Mouse (Mus musculus) liver, embryonic 11.5 days (tissue): ENCODE measurements at regions not wholly inside any gene's neighbourhood (a gene's known extent, or its start where the extent isn't known, plus 50 kb on each side); places are given as distances from the start of the nearest gene placed in this dataset.

Experiments used
- ATAC-seq: fragments of 200-750 bp; cut with Nextera tagmentation; replicated peaks from 2 replicates; pipeline ENCODE4 v1.8.0; 2017; ENCODE audit warnings: moderate number of reproducible peaks, mild to moderate bottlenecking, moderate TSS enrichment, moderate library complexity; ENCODE audit not compliant: low FRiP score
- DNase-seq: peaks from one replicate; pipeline ENCODE4 v3.0.0-alpha.2; 2017; ENCODE audit warnings: low spot score
- H3K27ac ChIP-seq: fragments of 300-500 bp; sonication (generic); 2 replicates; pipeline ENCODE4 v1.5.1; 2014; ENCODE audit warnings: mild to moderate bottlenecking, low read depth, low read length, control low read depth
- H3K27me3 ChIP-seq: fragments of 300-500 bp; sonication (generic); replicated peaks from 2 replicates; pipeline ENCODE4 v1.6.1; 2014; ENCODE audit warnings: low read length, mixed read lengths; ENCODE audit not compliant: control insufficient read depth, insufficient read depth
- H3K36me3 ChIP-seq: fragments of 300-500 bp; sonication (generic); 2 replicates; pipeline ENCODE4 v1.6.1; 2014; ENCODE audit warnings: mild to moderate bottlenecking, low read length, moderate library complexity, mixed read lengths; ENCODE audit not compliant: control insufficient read depth, insufficient read depth
- H3K4me1 ChIP-seq: fragments of 300-500 bp; sonication (generic); replicated peaks from 2 replicates; pipeline ENCODE4 v1.6.1; 2014; ENCODE audit warnings: low read length, mixed read lengths; ENCODE audit not compliant: control insufficient read depth, insufficient read depth
- H3K4me2 ChIP-seq: fragments of 300-500 bp; sonication (generic); 2 replicates; pipeline ENCODE4 v1.6.1; 2014; ENCODE audit warnings: mild to moderate bottlenecking, control low read depth, moderate library complexity
- H3K4me3 ChIP-seq: fragments of 300-500 bp; sonication (generic); 2 replicates; pipeline ENCODE4 v1.5.1; 2014; ENCODE audit warnings: low read depth, low read length, control low read depth
- H3K9ac ChIP-seq: fragments of 300-500 bp; sonication (generic); 2 replicates; pipeline ENCODE4 v1.6.1; 2014; ENCODE audit warnings: low read depth, low read length, control low read depth
- H3K9me3 ChIP-seq: fragments of 300-500 bp; sonication (generic); 2 replicates; pipeline ENCODE4 v1.6.1; 2016; ENCODE audit warnings: low read length, inconsistent platforms, mixed read lengths; ENCODE audit not compliant: control insufficient read depth
- WGBS: fragments of 180-500 bp; shearing (Covaris S2); extraction: QIAGEN DNeasy Blood & Tissue Kit; methylation state at CpG from one replicate; pipeline ENCODE4 v1.1.7; 2014; 5-methylcytosine and 5-hydroxymethylcytosine counted together

DNA sequence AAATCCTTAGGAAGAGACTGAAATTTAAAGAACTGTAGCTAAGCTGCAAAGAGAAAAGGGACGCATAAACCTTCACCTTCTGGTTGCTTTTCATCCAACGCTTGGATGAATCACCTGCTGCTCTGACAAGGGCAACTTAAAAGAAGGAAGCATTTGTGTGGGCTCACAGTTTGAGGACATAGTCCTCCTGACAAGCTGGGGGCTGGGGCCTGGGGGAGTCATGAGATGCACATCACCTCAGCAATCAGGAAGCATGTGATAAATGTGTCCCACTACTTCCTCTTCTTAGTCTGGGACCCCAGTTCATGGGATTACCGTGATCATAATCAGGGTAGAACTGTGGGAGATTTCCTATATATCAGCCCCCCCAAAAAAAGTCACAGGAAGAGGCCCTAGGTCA lies 107.8 kb upstream of the F13a1 start:
- no peak overlapping the region for H3K9ac ChIP-seq
- no peak for ATAC-seq

DNA sequence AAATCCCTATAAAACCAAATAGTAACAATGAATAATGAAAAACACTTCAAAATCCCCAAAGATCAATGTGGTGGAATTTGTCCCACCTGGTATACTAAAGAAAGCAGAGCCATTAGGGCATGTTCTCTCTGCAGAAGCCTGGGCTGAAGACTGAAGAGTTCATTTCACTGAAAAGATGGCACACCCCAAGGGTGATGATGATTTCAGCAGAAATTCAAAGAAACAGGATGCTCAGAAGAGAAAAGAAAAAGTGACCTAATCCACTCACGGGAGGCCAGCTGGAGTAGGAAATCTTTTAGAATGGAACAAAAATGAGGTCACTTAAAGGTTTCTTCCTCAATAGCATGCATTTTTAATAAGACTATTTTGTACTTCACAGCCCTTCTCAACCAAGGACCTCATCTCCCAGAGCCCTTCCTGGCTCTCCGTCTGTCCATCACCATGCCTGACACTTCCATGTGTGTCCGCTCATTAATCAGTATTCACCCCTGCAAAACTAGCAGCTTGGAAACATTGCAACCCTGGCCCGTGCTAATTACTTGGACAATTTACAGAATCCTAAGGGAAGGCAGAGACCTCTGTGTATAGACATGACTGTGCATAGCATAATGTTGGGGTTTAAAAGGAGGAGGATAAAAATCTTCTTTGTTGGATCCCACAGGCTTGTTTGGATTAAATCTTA lies 101.9 kb upstream of the F13a1 start:
- Histone ChIP-seq H3K4me3 (no peak overlapping the region), H3K4me2 (no peak overlapping the region), H3K4me1 (no peaks in the 10 kb centered on the region), H3K27ac (no peak overlapping the region), H3K36me3 (no peaks in the 10 kb centered on the region), H3K27me3 (no peaks in the 10 kb centered on the region), H3K9ac (no peak overlapping the region), H3K9me3 (no peaks in the 10 kb centered on the region)
- DNase-seq (no peak), ATAC-seq (no peak)
- 80% methylated on average over 4 of the region's 4 CpGs for WGBS

More for the DNA sequence above, 107.8 kb upstream of the F13a1 start:
- Histone ChIP-seq H3K27me3 (no peaks in the 10 kb centered on the region), H3K4me3 (no peak overlapping the region), H3K9me3 (no peaks in the 10 kb centered on the region), H3K4me2 (no peak overlapping the region), H3K36me3 (no peaks in the 10 kb centered on the region), H3K27ac (no peak overlapping the region), H3K4me1 (no peaks in the 10 kb centered on the region)
- DNase-seq = no peak
- 65% methylated on average over 3 of the region's 3 CpGs for WGBS

DNA sequence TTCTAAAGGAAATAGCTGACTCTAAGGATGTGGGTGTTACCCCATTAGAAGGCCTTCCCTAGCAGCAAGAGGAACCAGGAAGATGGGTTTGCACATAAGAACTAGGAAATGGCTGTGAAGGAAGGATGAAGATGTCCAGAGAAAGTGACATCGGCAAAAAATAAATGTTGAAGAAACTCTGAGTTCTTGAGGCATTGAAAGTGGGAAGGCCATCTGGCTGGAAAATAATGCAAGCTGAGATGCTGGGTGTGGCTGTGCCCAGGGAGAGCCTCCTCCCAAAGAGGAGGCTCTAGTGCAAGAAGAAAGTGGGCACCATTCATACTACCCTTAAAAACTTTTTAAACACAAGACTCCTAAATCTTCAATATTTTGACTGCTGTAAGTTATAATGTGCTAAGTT lies 99.9 kb upstream of the F13a1 start:
- Histone ChIP-seq H3K27me3 (no peaks in the 10 kb centered on the region), H3K36me3 (no peaks in the 10 kb centered on the region), H3K9me3 (no peaks in the 10 kb centered on the region), H3K27ac (no peak overlapping the region), H3K4me3 (no peak overlapping the region), H3K4me1 (no peaks in the 10 kb centered on the region), H3K9ac (no peak overlapping the region), H3K4me2 (no peak overlapping the region)
- ATAC-seq = no peak
- WGBS = 89% methylated on average over 1 of the region's 1 CpGs
- no peak for DNase-seq

DNA sequence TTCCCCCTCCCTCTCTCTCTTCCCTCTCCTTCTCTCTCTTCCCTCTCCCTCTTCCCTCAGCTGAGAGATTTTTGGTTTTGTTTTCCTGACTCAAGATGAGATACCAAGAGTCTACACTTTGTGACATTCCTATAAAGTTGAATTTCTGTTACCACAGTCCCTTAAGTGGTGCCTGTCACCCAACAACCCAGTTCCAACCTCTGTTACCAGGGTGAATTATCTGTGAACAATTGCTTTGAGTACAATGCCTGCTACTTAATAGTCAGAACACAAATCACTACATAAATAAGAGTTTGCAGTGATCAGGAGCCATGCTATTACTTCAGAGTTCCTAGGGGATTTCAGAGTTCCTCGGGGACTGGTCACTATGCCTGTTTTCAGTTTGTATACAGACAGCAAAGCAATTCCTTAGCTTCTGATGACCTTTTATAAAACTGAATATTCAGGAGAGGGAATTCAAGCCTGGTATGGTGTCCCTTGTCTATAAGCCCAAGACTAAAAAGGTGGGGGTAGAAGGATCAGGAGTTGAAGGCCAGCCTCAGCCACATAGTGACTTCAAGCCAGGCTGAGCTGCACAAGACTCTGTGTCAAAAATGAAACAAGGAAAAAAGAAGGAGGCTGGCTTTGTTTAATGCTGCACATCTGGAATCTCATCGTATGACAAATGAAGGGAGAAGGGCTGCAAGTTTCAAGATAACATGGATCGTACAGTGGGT lies 99.2 kb upstream of the F13a1 start:
- ATAC-seq = no peak
- DNase-seq = no peak
- 72% methylated on average over 3 of the region's 3 CpGs for WGBS
- Histone ChIP-seq H3K9me3 (no peaks in the 10 kb centered on the region), H3K9ac (no peak overlapping the region), H3K4me1 (no peaks in the 10 kb centered on the region), H3K27me3 (no peaks in the 10 kb centered on the region), H3K27ac (no peak overlapping the region), H3K4me3 (no peak overlapping the region), H3K36me3 (no peaks in the 10 kb centered on the region), H3K4me2 (no peak overlapping the region)

DNA sequence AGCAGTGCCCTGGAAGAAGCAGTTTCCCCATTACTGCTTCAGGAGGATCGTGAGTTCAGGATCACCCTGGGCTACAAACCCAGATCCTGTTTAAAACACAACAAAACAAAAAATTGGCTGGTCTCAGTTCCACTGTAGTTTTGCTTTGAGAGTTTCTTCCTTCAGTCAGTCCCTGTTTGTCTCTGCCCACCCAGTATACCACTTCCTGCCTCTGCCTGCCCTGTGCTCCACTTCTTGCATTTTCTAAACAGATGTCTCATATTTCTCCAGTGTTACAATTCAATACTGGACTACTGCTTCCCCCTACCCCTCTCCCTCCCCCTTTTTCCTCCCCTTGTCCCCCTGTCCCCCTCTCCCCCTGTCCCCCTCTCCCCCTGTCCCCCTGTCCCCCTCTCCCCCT lies 98.6 kb upstream of the F13a1 start:
- Histone ChIP-seq H3K4me3 (no peak overlapping the region), H3K4me2 (no peak overlapping the region), H3K27ac (no peak overlapping the region), H3K4me1 (no peaks in the 10 kb centered on the region), H3K27me3 (no peaks in the 10 kb centered on the region), H3K9ac (no peak overlapping the region), H3K36me3 (no peaks in the 10 kb centered on the region), H3K9me3 (no peaks in the 10 kb centered on the region)
- WGBS = 84% methylated on average over 1 of the region's 1 CpGs
- no peak for ATAC-seq
- DNase-seq = no peak

DNA sequence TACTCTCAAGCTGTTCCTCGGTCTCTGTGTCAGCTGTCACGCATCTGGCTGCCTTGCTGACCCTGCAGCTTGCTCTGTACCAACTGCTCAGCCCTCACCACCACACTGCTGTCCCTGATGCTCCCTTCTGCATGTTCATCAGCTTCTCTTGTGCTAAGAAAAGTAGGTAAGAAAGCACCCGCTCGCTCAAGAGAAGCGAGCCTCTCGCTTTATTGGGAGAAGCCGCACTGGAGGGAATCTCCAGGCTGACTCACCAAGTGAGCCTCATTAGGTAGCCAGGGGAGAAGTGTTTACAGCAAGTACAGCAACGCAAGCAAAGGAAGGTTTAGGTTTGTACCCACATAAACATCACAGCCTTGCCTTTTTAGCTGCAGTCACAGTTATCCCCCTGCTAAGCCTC lies 97.7 kb upstream of the F13a1 start:
- H3K4me3 ChIP-seq = no peak overlapping the region
- WGBS = 85% methylated on average over 8 of the region's 8 CpGs

DNA sequence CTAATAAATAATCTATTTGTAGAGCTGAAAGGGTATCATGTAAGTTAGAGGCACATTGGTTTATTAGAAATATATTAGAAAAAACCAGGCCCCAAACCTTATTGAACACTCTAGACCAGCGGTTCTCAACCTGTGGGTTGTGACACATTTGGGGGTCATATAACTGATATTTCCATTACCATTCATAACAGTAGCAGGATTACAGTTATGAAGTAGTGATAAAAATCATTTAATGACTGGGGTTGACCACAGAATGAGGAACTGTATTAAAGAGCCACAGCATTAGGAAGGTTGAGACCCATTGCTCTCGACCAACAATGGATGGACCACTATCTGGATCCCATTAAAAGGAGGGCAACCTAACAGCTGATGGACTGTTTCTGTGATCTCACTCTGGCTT lies 92.8 kb upstream of the F13a1 start:
- H3K27me3 ChIP-seq = no peaks in the 10 kb centered on the region
- no peak overlapping the region for H3K4me3 ChIP-seq
- 79% methylated on average over 2 of the region's 2 CpGs for WGBS
- no peak for ATAC-seq
- DNase-seq = no peak
- no peak overlapping the region for H3K9ac ChIP-seq
- no peak overlapping the region for H3K4me2 ChIP-seq
- no peaks in the 10 kb centered on the region for H3K4me1 ChIP-seq
- no peak overlapping the region for H3K27ac ChIP-seq
- no peaks in the 10 kb centered on the region for H3K9me3 ChIP-seq
- no peaks in the 10 kb centered on the region for H3K36me3 ChIP-seq

More for the DNA sequence above, 97.7 kb upstream of the F13a1 start:
- H3K27me3 ChIP-seq = no peaks in the 10 kb centered on the region
- DNase-seq (no peak), ATAC-seq (no peak)
- no peak overlapping the region for H3K4me2 ChIP-seq
- no peak overlapping the region for H3K27ac ChIP-seq
- no peak overlapping the region for H3K9ac ChIP-seq
- H3K4me1 ChIP-seq = no peaks in the 10 kb centered on the region
- no peaks in the 10 kb centered on the region for H3K9me3 ChIP-seq
- no peaks in the 10 kb centered on the region for H3K36me3 ChIP-seq

DNA sequence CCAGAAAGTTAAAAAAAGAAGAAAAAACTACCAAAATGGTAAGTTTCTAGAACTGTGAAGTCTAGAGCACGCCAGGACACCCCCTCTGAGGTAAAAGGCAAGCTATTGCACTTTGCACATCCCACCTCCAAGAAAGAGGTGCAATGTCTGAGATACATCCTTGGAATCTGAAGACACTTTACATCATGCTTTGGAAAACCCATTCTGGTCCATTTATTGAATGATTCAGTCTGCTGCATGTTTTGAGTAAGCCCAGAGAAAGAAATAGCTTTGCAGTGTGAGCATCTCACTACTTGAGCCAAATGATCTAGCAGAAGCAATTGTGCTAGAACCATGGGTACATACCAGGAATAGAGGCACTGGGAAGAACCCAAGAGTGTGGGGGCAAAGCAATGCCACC lies 85.1 kb upstream of the F13a1 start:
- Histone ChIP-seq H3K4me2 (no peak overlapping the region), H3K4me1 (no peaks in the 10 kb centered on the region), H3K9me3 (no peaks in the 10 kb centered on the region), H3K4me3 (no peak overlapping the region), H3K9ac (no peak overlapping the region), H3K27ac (no peak overlapping the region), H3K27me3 (no peaks in the 10 kb centered on the region), H3K36me3 (no peaks in the 10 kb centered on the region)
- ATAC-seq (no peak), DNase-seq (no peak)
- 58% methylated on average over 1 of the region's 1 CpGs for WGBS

DNA sequence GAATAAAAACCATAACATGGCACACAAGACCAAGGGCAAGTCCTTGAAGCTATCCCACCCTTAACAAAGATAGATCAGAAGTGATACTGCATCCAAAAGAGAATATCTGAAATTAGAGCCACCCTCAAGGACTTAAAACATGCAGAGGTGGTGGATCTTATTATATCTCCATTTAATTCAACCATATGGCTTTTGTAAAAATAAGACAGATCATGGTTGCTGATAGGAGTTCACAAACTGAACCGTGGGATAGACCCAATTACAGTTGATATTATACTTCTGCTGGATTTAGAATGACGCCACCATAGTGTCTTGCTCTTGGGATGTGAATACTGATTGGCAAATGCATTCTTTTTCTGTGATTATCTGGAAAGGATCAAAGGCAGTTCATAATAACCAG lies 84.5 kb upstream of the F13a1 start:
- no peaks in the 10 kb centered on the region for H3K27me3 ChIP-seq
- H3K36me3 ChIP-seq = no peaks in the 10 kb centered on the region
- ATAC-seq (no peak), DNase-seq (no peak)
- H3K9ac ChIP-seq = no peak overlapping the region
- no peak overlapping the region for H3K27ac ChIP-seq
- no peak overlapping the region for H3K4me3 ChIP-seq
- 87% methylated on average over 2 of the region's 2 CpGs for WGBS
- H3K4me2 ChIP-seq = no peak overlapping the region
- H3K4me1 ChIP-seq = no peaks in the 10 kb centered on the region
- no peaks in the 10 kb centered on the region for H3K9me3 ChIP-seq
